Mouse (Mus musculus): Measurements from ENCODE around the gene Ppp1r9a. TPM values are rescaled to one million over a fixed set of nuclear protein-coding genes. Genes with fewer than 3 reads are reported as not detected.
"Not testable (repeated sequence)": the region's sequence is repeated elsewhere in the genome, so short reads cannot be mapped to it uniquely, and the experiment has no call there.

Gene Ppp1r9a
- polyA plus RNA-seq, 1 experiment from 2014 or later = 38.9 TPM

DNA sequence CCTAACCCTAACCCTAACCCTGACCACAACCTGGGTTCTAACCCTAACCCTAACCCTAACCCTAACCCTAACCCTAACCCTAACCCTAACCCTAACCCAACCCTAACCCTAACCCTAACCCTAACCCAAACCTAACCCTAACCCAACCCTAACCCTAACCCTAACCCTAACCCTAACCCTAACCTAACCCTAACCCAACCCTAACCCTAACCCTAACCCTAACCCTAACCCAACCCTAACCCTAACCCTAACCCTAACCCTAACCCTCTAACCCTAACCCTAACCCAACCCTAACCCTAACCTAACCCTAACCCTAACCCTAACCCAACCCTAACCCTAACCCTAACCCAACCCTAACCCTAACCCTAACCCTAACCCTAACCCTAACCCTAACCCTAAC is 21.1 kb downstream of the Ppp1r9a start:
- not testable (repeated sequence) for H3K4me2 ChIP-seq; H3K4me1 ChIP-seq; H3K27me3 ChIP-seq (replicated peaks); H3K4me3 ChIP-seq (replicated peaks); H3K27ac ChIP-seq (replicated peaks); H3K36me3 ChIP-seq; H3K9ac ChIP-seq (replicated peaks); H3K9me3 ChIP-seq (replicated peaks)
- ATAC-seq (ENCODE audit: low FRiP score) = peak; percentile 43; the same call in 1 of the 2 replicates

DNA sequence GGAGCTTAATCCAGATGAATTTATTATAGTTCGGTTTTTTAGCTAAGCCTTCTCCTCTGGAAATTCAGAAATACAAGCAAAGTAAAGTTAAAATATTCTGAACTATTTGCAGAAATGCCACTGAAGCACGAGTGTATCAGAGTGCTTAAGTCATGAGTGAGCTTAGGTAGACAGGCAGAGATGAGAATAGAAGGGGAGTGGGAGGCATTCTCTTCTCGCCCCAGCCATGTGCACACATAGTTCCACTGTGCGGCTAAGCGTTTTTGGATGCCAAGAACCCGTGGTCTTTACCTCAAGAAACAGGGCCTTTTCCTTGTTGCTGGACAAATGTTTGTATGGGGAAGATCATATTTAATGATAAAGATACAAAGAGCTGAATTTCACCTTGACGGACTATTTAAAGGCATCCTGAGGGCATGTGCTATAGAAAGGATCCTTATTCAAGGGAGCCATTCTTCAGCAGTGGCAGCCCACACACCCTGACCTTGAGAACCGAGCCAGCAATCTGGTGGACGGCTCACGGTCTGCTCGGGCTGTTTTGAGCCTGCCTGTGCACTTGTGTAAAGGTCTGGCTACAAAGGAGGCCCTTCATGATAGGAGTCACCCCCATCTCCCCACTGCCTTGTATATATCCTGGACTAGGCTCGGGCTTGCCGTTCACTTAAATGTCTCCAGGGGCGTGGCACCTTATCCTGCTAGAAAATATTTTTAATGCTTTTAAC is 23.4 kb downstream of the Ppp1r9a start:
- no peaks in the 10 kb centered on the region for H3K36me3 ChIP-seq
- WGBS = 74% methylated on average over 14 of the region's 14 CpGs
- H3K27me3 ChIP-seq (replicated peaks) = no peaks in the 10 kb centered on the region
- H3K4me3 ChIP-seq (replicated peaks) = no peak overlapping the region
- H3K4me1 ChIP-seq = 0 out of 2 replicates have a peak, but pooled peaks cover 4% of the 10 kb centered on the region
- no peaks in the 10 kb centered on the region for H3K9me3 ChIP-seq (replicated peaks)
- ATAC-seq (ENCODE audit: low FRiP score) = no peak
- no peak overlapping the region for H3K27ac ChIP-seq (replicated peaks)
- no peak overlapping the region for H3K9ac ChIP-seq (replicated peaks)
- no peak overlapping the region for H3K4me2 ChIP-seq

DNA sequence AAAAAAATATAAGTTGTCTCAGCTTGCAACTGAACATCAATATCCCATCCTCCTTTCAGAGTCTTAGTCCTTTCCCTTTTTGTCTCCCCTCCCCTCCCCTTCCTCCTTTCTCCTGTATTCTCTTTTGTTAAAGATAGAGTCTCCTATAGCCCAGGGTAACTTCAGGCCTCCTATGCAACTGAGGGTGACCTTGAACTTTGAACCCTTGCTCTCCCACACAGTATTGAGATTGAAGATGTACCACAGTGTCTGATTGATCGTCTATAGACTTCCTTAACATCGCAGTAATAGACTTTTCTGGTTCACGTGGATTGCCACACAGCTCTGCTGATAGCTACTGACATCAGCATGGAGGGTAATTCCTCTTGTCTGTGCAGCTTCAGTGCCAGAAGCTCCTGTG is 27.6 kb downstream of the Ppp1r9a start:
- Histone ChIP-seq H3K9ac (replicated peaks) (no peak overlapping the region), H3K4me2 (no peak overlapping the region), H3K4me3 (replicated peaks) (no peak overlapping the region), H3K36me3 (no peaks in the 10 kb centered on the region), H3K4me1 (0 out of 2 replicates have a peak, but pooled peaks cover 4% of the 10 kb centered on the region), H3K27ac (replicated peaks) (no peak overlapping the region), H3K27me3 (replicated peaks) (no peaks in the 10 kb centered on the region), H3K9me3 (replicated peaks) (no peaks in the 10 kb centered on the region)
- ATAC-seq (ENCODE audit: low FRiP score) = no peak
- WGBS = 80% methylated on average over 3 of the region's 3 CpGs

DNA sequence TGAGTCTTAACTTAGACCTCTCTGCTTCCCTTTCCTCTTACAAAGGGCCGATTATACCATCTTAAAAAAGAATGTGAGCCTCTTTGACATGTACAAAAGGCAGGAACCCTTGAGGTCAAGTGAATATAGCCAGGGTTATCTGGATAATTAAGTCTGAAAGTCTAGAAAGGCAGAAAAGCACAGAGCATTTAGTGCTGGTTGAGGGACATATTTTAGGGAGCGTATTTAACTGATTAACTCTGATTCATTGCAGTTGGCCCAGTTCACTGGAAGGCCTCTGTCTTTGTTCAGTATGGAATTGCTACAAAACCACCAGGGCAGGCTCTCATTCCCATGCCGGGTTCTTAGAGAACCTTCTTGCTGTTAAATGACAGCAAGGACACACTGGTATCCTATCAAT is 36.2 kb downstream of the Ppp1r9a start:
- Histone ChIP-seq H3K27me3 (replicated peaks) (no peaks in the 10 kb centered on the region), H3K4me2 (no peak overlapping the region), H3K4me3 (replicated peaks) (no peak overlapping the region), H3K9ac (replicated peaks) (no peak overlapping the region), H3K36me3 (no peaks in the 10 kb centered on the region), H3K9me3 (replicated peaks) (no peaks in the 10 kb centered on the region), H3K4me1 (0 out of 2 replicates have a peak, but pooled peaks cover 6% of the 10 kb centered on the region), H3K27ac (replicated peaks) (no peak overlapping the region)
- WGBS = 23% methylated on average over 3 of the region's 3 CpGs
- ATAC-seq (ENCODE audit: low FRiP score) = no peak

DNA sequence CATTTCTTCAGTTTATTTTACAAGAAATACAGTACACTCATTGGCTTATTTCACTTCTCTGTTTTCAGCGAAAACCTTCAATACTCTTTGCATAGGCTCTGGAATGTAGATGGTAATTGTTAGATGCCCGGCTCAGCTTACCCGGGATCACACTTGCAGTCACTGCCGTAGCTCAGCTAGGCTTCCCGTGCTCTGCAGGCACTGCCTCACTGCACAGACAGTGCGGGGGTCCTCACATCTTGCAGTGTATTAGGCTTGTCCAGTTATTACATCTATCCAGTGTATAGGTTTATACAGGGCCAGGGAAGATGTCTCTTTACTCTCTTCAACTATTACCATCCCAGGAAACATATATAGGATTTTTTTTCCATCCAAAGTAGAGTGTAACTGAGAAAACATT is 37.4 kb downstream of the Ppp1r9a start:
- no peak overlapping the region for H3K9ac ChIP-seq (replicated peaks)
- ATAC-seq (ENCODE audit: low FRiP score) = no peak
- 0 out of 2 replicates have a peak, but pooled peaks cover 6% of the 10 kb centered on the region for H3K4me1 ChIP-seq
- no peak overlapping the region for H3K4me2 ChIP-seq
- H3K27me3 ChIP-seq (replicated peaks) = no peaks in the 10 kb centered on the region
- 69% methylated on average over 6 of the region's 6 CpGs for WGBS
- H3K9me3 ChIP-seq (replicated peaks) = no peaks in the 10 kb centered on the region
- no peak overlapping the region for H3K4me3 ChIP-seq (replicated peaks)
- H3K36me3 ChIP-seq = no peaks in the 10 kb centered on the region
- H3K27ac ChIP-seq (replicated peaks) = no peak overlapping the region

DNA sequence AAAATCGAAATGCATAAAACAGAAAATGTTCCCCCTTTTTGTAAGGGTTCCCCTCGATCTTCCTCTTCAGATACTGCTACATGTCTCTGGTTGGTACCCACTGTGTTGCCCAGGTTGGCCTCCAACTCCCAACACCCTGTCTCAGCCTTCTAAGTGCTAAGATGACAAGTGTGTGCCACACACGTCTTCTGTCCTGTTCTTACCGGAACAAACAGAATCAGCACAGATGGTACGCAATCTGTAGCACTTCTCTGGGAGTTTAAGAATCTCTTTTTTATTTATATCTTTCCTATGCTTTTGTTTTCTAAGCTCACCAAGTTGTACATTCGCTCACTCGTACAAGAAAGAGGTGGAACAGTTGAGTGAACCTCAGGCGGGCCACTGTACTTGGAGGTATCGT is 37.9 kb downstream of the Ppp1r9a start:
- Histone ChIP-seq H3K4me2 (no peak overlapping the region), H3K27ac (replicated peaks) (no peak overlapping the region), H3K9me3 (replicated peaks) (no peaks in the 10 kb centered on the region), H3K36me3 (no peaks in the 10 kb centered on the region), H3K9ac (replicated peaks) (no peak overlapping the region), H3K4me3 (replicated peaks) (no peak overlapping the region), H3K27me3 (replicated peaks) (no peaks in the 10 kb centered on the region), H3K4me1 (0 out of 2 replicates have a peak, but pooled peaks cover 3% of the 10 kb centered on the region)
- no peak for ATAC-seq (ENCODE audit: low FRiP score)
- 90% methylated on average over 9 of the region's 9 CpGs for WGBS

DNA sequence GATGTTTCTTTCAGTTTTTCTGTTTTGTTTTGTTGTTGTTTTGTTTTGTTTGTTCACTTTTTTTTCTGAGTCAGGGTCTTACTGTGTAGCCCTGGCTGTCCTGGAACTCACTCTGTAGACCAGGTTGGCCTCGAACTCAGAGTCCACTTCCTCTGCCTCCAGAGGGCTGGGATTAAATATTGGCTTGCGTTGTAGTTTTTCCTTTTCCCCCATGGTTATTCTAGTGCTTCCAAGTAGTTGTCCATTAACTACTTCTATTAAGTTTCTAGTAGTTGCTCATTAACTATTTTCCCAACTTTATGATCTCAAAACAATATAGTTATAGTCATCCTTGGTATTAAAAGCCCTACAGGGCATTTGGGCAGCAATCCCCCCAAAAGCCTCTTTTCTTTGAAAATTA is 41.1 kb downstream of the Ppp1r9a start:
- Histone ChIP-seq H3K27me3 (replicated peaks) (no peaks in the 10 kb centered on the region), H3K9ac (replicated peaks) (no peak overlapping the region), H3K27ac (replicated peaks) (no peak overlapping the region), H3K36me3 (no peaks in the 10 kb centered on the region), H3K4me2 (no peak overlapping the region), H3K4me3 (replicated peaks) (no peak overlapping the region), H3K4me1 (0 out of 2 replicates have a peak, but pooled peaks cover 3% of the 10 kb centered on the region), H3K9me3 (replicated peaks) (no peaks in the 10 kb centered on the region)
- 75% methylated on average over 2 of the region's 2 CpGs for WGBS
- no peak for ATAC-seq (ENCODE audit: low FRiP score)

DNA sequence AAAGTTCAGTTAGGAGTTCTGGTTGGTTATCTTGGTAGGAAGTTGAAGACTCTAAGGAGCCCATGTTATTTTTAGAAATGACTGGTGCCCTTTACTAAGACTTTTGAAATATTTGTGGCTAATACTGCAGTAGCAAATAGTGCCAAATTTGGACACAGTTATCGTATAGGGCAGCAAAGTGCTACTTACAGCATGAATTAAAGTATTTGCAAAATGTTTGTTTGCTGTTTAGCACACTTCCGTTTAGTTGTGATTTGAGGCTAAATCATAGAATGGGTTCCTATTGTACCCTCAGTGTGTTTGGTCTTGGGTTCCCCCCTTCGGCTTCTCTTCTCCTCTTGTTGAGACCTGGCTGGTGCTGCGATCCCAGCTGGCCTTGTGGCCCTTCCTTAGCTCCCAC is 45.3 kb downstream of the Ppp1r9a start:
- Histone ChIP-seq H3K4me1 (peaks cover 3% of the 10 kb centered on the region), H3K27me3 (replicated peaks) (no peaks in the 10 kb centered on the region), H3K36me3 (no peaks in the 10 kb centered on the region), H3K4me3 (replicated peaks) (no peak overlapping the region), H3K27ac (replicated peaks) (no peak overlapping the region), H3K9ac (replicated peaks) (no peak overlapping the region), H3K4me2 (no peak overlapping the region), H3K9me3 (replicated peaks) (no peaks in the 10 kb centered on the region)
- WGBS = 94% methylated on average over 4 of the region's 4 CpGs
- ATAC-seq (ENCODE audit: low FRiP score) = no peak

DNA sequence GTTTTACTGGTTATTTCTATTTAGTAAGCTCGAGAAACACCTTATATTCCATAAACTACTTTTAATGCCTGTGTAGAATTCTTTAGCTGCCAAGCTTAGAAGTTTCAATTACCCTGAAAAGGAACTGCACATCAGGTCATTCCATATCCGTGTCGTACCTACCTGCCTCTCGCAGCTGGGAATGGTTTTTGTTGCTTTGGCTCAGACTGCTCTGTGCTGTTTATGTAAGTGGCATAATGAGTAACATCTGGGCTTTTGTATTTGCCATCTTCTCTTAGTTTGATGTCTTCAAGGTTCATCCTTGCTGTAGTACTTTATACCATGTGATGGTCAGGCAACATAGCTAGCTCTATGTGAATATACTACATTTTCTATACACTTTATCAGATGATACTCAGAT is 47.0 kb downstream of the Ppp1r9a start:
- no peaks in the 10 kb centered on the region for H3K36me3 ChIP-seq
- no peak overlapping the region for H3K9ac ChIP-seq (replicated peaks)
- H3K27ac ChIP-seq (replicated peaks) = no peak overlapping the region
- no peak overlapping the region for H3K4me3 ChIP-seq (replicated peaks)
- no peaks in the 10 kb centered on the region for H3K9me3 ChIP-seq (replicated peaks)
- no peak for ATAC-seq (ENCODE audit: low FRiP score)
- WGBS = 86% methylated on average over 4 of the region's 4 CpGs
- H3K4me1 ChIP-seq = peaks cover 3% of the 10 kb centered on the region
- H3K27me3 ChIP-seq (replicated peaks) = no peaks in the 10 kb centered on the region
- no peak overlapping the region for H3K4me2 ChIP-seq

DNA sequence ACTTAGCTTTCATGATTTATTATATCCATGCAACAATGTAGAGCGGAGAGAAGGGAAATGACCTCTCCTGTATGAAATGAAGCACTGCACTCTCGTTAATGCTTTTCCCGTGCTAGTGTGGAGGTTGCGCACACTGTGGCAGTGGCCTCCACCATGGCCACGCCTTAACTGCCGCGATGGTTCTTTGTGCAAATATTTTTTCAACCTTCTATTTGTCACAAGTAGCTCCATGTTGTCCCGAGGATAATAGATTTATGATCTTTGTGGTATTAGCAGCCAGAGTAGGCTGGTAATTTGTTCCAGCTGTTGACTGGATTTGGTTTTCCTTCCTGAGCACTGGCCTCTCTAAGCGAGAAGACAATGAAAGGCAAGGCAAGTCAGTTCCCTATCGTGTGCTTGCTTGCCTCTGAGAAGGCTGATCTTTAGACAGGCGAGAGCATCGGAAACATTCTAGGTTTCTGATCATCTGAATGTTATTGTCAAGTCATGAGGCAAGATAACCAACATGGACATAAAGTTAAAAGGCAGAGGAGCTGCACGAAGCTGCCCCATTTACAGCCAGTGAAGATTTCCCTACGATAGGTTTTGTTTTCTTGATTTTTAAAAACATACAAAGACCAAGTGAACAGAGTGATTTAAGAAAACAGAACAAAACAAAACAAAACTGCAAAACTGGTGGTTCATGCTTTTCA is 50.5 kb downstream of the Ppp1r9a start:
- 77% methylated on average over 14 of the region's 14 CpGs for WGBS
- Histone ChIP-seq H3K27me3 (replicated peaks) (no peaks in the 10 kb centered on the region), H3K4me2 (no peak overlapping the region), H3K9ac (replicated peaks) (no peak overlapping the region), H3K27ac (replicated peaks) (no peak overlapping the region), H3K36me3 (no peaks in the 10 kb centered on the region), H3K9me3 (replicated peaks) (no peaks in the 10 kb centered on the region), H3K4me1 (peaks cover 6% of the 10 kb centered on the region), H3K4me3 (replicated peaks) (no peak overlapping the region)
- ATAC-seq (ENCODE audit: low FRiP score) = no peak

DNA sequence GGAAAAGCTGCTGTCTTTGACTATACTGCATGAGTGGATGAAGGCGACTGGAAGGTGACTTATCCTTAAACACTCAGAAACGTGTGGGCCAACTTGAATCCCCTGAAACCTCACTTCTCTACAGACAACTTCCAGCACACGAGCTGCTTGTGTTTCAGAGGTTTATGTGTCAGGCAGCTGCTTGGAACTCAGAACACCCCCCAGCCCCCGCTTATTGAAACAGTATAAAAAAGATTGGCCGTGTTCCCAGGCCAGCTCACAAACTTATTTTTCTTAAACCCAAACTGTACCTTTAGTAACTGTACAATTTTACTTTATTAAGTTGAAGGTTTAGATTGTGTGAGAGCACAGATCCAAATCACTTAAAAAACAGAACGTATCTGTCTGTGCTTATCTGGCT is 53.9 kb downstream of the Ppp1r9a start:
- Histone ChIP-seq H3K4me1 (peaks cover 3% of the 10 kb centered on the region; the same call in 1 of the 2 replicates), H3K4me2 (no peak overlapping the region), H3K27ac (replicated peaks) (no peak overlapping the region), H3K9ac (replicated peaks) (no peak overlapping the region), H3K9me3 (replicated peaks) (no peaks in the 10 kb centered on the region), H3K27me3 (replicated peaks) (no peaks in the 10 kb centered on the region), H3K4me3 (replicated peaks) (no peak overlapping the region), H3K36me3 (no peaks in the 10 kb centered on the region)
- ATAC-seq (ENCODE audit: low FRiP score) = no peak
- WGBS = 62% methylated on average over 6 of the region's 6 CpGs

DNA sequence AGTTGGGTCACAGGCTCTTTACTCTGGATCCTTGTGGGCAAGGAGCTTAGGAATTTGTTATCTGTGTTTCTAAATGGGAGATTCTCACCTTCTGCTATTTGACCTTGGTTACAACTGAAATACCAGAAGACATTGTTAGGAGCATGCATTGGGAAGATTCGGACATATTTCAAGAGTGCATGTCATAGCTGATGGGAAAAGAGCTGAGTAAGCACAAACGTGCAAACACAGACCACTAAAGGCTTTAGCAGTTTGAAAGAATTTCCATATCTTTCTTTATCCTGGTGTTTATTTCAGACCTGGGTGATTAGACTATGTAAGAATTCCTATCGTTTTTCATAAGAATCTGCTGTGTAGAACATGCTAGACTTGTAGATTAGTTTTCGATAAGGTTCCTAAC is 59.5 kb downstream of the Ppp1r9a start:
- Histone ChIP-seq H3K9ac (replicated peaks) (no peak overlapping the region), H3K9me3 (replicated peaks) (no peaks in the 10 kb centered on the region), H3K27ac (replicated peaks) (no peak overlapping the region), H3K36me3 (no peaks in the 10 kb centered on the region), H3K4me3 (replicated peaks) (no peak overlapping the region), H3K4me2 (no peak overlapping the region), H3K4me1 (no peaks in the 10 kb centered on the region), H3K27me3 (replicated peaks) (no peaks in the 10 kb centered on the region)
- 82% methylated on average over 4 of the region's 4 CpGs for WGBS
- no peak for ATAC-seq (ENCODE audit: low FRiP score)

Data from neural tube, embryonic 15.5 days (tissue).